Mouse (Mus musculus) small intestine, adult 2 months (tissue): Measurements from ENCODE around the gene Rab11fip4.

Source experiments
- CTCF ChIP-seq: fragments of 200-500 bp; IDR thresholded peaks from 2 replicates; pipeline ENCODE4 v1.5.1; 2012; ENCODE audit warnings: low read depth, mild to moderate bottlenecking, control low read depth, inconsistent platforms, low read length, moderate library complexity, mixed read lengths; ENCODE audit not compliant: insufficient replicate concordance, insufficient read length; ENCODE audit errors: extremely low read depth
- POLR2A ChIP-seq: fragments of 200-500 bp; IDR thresholded peaks from 2 replicates; pipeline ENCODE4 v1.6.1; 2012; ENCODE audit warnings: low read depth, mild to moderate bottlenecking, control low read depth, inconsistent platforms, low read length, moderate library complexity

- TF ChIP-seq POLR2A = no peak
- TF ChIP-seq CTCF = no peak
Observed at GRCm38 (mm10) chr11:79673717-79674116, 82.7 kb downstream of the Rab11fip4 start.
